Mouse (Mus musculus) limb, embryonic 10.5 days (tissue): ENCODE measurements at regions not wholly inside any gene's neighbourhood (a gene's known extent, or its start where the extent isn't known, plus 50 kb on each side); places are given as distances from the start of the nearest gene placed in this dataset.

ENCODE experiments used
- DNase-seq: peaks from one replicate; pipeline ENCODE4 v3.0.0-alpha.2; 2017; ENCODE audit warnings: low spot score
- H3K27ac ChIP-seq: fragments of 300-500 bp; sonication (generic); 2 replicates; pipeline ENCODE4 v1.5.1; 2016; ENCODE audit warnings: mild to moderate bottlenecking
- H3K27me3 ChIP-seq: fragments of 300-500 bp; sonication (generic); 2 replicates; pipeline ENCODE4 v1.6.1; 2016; ENCODE audit warnings: low read depth, mild to moderate bottlenecking; ENCODE audit not compliant: poor library complexity, severe bottlenecking
- H3K36me3 ChIP-seq: fragments of 300-500 bp; sonication (generic); 2 replicates; pipeline ENCODE4 v1.6.1; 2016; ENCODE audit warnings: mild to moderate bottlenecking, moderate library complexity
- H3K4me1 ChIP-seq: fragments of 300-500 bp; sonication (generic); 2 replicates; pipeline ENCODE4 v1.6.1; 2016
- H3K4me3 ChIP-seq: fragments of 300-500 bp; sonication (generic); 2 replicates; pipeline ENCODE4 v1.5.1; 2016; ENCODE audit warnings: mild to moderate bottlenecking, moderate library complexity
- H3K9me3 ChIP-seq: fragments of 300-500 bp; sonication (generic); replicated peaks from 2 replicates; pipeline ENCODE4 v1.6.1; 2016; ENCODE audit warnings: mild to moderate bottlenecking
- WGBS: fragments of 180-500 bp; shearing (Covaris S2); methylation state at CpG from one replicate; pipeline ENCODE4 v1.1.7; 2016; 5-methylcytosine and 5-hydroxymethylcytosine counted together

- no peak overlapping the region for H3K27ac ChIP-seq
- 87% methylated on average over 4 of the region's 4 CpGs for WGBS
These were observed 237.0 kb upstream of the Gm37988 start for GRCm38 (mm10) chr1:4570730-4571129.

DNA sequence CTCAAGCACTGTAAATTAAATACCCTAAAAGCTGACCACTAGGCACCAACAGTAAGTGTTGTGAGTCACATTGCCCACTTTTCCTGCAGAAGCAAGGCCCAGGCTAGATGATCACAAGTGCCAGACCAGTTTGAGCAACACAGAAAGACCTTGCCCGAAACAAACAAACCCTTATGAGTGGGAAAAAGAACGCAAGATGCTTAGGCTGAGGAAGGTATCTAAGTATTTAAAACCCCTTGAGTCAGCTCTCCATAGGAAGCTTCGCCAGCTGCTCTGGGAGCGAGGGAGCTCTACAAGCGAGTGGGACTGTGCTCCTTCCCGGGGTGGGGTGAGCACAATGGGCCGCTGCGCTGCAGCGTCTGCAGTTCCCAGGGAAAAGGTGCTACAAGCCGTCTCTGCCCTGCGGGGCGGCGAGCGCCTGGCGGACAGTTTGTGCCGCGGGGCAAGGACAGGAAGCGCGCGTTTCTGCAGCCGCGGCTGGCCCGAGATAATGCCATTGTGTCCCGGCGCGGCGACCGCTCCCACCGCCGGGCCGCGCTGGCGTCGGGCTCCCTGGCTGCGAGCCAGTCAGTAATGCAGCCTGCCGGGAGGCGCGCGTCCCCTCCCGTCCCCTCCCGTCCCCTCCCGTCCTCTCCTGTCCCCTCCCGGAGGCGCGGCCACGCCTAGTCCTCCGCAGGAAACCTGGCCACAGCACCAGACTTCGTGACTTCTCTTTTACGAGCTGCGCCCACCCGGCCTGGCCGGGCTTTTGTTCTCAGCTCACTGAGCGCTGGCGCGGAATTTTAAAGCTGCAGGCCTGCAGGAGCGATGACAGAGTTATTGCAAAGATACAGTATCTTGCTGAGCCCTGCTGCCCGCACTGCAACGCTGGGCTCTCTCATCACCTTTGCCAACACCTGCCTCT lies 236.1 kb upstream of the Gm37988 start:
- Histone ChIP-seq H3K4me3 (peak overlapping the region; percentile 65), H3K9me3 (no peaks in the 10 kb centered on the region), H3K36me3 (no peaks in the 10 kb centered on the region), H3K27ac (peak overlapping the region; percentile 97), H3K4me1 (peaks cover 14% of the 10 kb centered on the region), H3K27me3 (peaks cover 8% of the 10 kb centered on the region; the same call in 1 of the 2 replicates)
- DNase-seq, result peak; percentile 88
- 1% methylated on average over 50 of the region's 58 CpGs for WGBS

More at GRCm38 (mm10) chr1:4570730-4571129, 237.0 kb upstream of the Gm37988 start:
- H3K27me3 ChIP-seq, result peaks cover 8% of the 10 kb centered on the region; the same call in 1 of the 2 replicates
- no peak overlapping the region for H3K4me3 ChIP-seq
- no peaks in the 10 kb centered on the region for H3K9me3 ChIP-seq
- H3K4me1 ChIP-seq, result peaks cover 14% of the 10 kb centered on the region
- DNase-seq, result no peak
- no peaks in the 10 kb centered on the region for H3K36me3 ChIP-seq

DNA sequence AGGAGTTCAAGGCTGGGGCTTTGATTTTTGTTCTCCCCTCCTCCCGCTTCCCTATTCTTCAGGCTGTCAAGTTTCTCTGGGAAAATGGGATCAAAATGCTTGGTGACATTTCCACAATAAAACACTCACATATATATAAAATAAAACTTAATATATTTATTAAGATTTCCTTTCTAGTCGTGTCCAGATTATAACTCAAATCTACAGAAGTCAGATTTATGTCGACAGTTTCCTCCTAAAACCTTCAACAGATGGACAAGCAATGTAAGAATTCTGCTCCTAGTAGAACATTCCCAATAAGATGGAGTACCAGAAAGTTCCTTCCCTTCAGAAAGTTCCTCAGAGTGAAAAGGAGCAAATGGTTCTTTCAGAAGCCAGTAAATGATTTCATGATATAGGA lies 235.4 kb upstream of the Gm37988 start:
- no peak for DNase-seq
- peaks cover 8% of the 10 kb centered on the region; the same call in 1 of the 2 replicates for H3K27me3 ChIP-seq
- H3K9me3 ChIP-seq, result no peaks in the 10 kb centered on the region
- peak overlapping the region; percentile 65 for H3K4me3 ChIP-seq
- WGBS, result 35% methylated on average over 3 of the region's 3 CpGs
- no peaks in the 10 kb centered on the region for H3K36me3 ChIP-seq
- peaks cover 14% of the 10 kb centered on the region for H3K4me1 ChIP-seq
- H3K27ac ChIP-seq, result peak overlapping the region; percentile 97

DNA sequence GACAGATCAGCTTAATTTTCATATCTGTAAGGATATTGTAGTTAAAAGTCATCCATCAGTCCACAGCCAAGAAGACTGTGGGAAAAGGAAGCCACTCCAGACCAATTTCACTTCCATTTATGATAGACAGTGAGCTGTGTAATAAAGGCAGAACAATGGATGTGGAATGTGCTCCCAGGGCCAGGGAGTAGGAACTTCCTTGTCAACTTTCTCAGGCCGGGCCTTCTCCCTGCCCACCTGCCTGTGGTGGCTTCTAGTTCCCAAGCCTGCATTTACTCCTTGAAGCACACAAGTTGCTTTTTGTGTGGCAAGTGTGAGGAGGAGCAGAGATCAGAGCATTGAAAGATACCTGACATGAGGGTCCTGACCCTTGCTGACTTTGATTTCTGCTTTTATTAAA lies 233.6 kb upstream of the Gm37988 start:
- Histone ChIP-seq H3K4me3 (no peak overlapping the region), H3K36me3 (no peaks in the 10 kb centered on the region), H3K27me3 (peaks cover 8% of the 10 kb centered on the region; the same call in 1 of the 2 replicates), H3K9me3 (no peaks in the 10 kb centered on the region), H3K4me1 (peaks cover 14% of the 10 kb centered on the region), H3K27ac (no peak overlapping the region)
- no peak for DNase-seq
- WGBS, result 70% methylated on average over 1 of the region's 1 CpGs

- Histone ChIP-seq H3K36me3 (no peaks in the 10 kb centered on the region), H3K27me3 (peaks cover 8% of the 10 kb centered on the region; the same call in 1 of the 2 replicates), H3K27ac (no peak overlapping the region), H3K9me3 (no peaks in the 10 kb centered on the region), H3K4me3 (no peak overlapping the region), H3K4me1 (peaks cover 2% of the 10 kb centered on the region)
- 67% methylated on average over 1 of the region's 1 CpGs for WGBS
- no peak for DNase-seq
These were observed 230.7 kb upstream of the Gm37988 start for GRCm38 (mm10) chr1:4576957-4577356.

- Histone ChIP-seq H3K4me1 (no peaks in the 10 kb centered on the region), H3K27me3 (no peaks in the 10 kb centered on the region), H3K4me3 (no peak overlapping the region), H3K27ac (no peak overlapping the region), H3K9me3 (no peaks in the 10 kb centered on the region), H3K36me3 (no peaks in the 10 kb centered on the region)
- no peak for DNase-seq
These were observed 225.2 kb upstream of the Gm37988 start for GRCm38 (mm10) chr1:4582534-4582933.

DNA sequence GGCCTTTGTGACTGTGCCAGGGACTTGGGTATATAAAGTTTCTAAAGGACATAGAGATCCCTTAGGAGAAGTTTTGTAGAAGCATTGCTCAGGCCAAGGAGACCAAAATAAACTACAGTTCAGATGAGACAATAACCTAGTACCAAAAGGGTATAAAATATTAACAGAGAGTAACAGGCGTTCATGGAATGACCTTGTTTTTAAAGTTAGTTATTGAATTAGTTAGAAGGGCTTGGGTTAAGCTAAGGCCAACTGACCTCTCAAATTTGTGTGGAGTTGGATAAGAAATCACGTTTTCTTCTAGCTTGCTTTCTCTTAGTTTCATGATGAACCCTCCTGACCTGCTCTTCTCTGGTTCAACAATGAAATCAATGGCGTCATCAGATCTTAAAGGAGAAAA lies 209.8 kb upstream of the Gm37988 start:
- no peak overlapping the region for H3K27ac ChIP-seq
- H3K27me3 ChIP-seq, result no peaks in the 10 kb centered on the region
- DNase-seq, result no peak
- no peaks in the 10 kb centered on the region for H3K9me3 ChIP-seq
- H3K4me3 ChIP-seq, result no peak overlapping the region
- H3K4me1 ChIP-seq, result no peaks in the 10 kb centered on the region
- WGBS, result 82% methylated on average over 3 of the region's 3 CpGs
- H3K36me3 ChIP-seq, result no peaks in the 10 kb centered on the region

- H3K4me3 ChIP-seq, result no peak overlapping the region
- no peaks in the 10 kb centered on the region for H3K36me3 ChIP-seq
- H3K4me1 ChIP-seq, result no peaks in the 10 kb centered on the region
- DNase-seq, result no peak
- H3K27ac ChIP-seq, result no peak overlapping the region
- no peaks in the 10 kb centered on the region for H3K9me3 ChIP-seq
- H3K27me3 ChIP-seq, result no peaks in the 10 kb centered on the region
- 31% methylated on average over 3 of the region's 3 CpGs for WGBS
These were observed 209.3 kb upstream of the Gm37988 start for GRCm38 (mm10) chr1:4598425-4598824.

DNA sequence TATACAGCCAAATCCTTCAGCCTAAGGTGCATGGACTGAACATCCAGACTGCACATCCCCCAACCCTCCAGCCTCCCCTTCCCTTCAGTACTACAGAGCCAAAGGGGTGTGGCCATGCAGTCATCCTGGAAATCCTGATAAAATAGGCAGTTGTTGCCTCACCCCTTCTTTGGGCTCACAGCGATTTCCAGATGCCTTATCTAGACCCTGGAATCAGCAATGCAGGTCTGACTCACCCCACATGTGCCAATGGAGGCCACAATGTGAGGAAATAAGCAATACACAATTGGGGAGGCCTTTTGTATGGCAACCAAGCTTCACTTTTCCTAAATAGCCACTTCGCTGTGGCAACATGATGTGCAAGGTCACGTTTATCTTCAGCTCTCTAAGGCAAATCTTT lies 205.3 kb upstream of the Gm37988 start:
- WGBS, result 89% methylated on average over 3 of the region's 3 CpGs
- no peaks in the 10 kb centered on the region for H3K4me1 ChIP-seq
- no peaks in the 10 kb centered on the region for H3K27me3 ChIP-seq
- H3K4me3 ChIP-seq, result no peak overlapping the region
- no peak for DNase-seq
- no peaks in the 10 kb centered on the region for H3K36me3 ChIP-seq
- H3K9me3 ChIP-seq, result no peaks in the 10 kb centered on the region
- no peak overlapping the region for H3K27ac ChIP-seq

DNA sequence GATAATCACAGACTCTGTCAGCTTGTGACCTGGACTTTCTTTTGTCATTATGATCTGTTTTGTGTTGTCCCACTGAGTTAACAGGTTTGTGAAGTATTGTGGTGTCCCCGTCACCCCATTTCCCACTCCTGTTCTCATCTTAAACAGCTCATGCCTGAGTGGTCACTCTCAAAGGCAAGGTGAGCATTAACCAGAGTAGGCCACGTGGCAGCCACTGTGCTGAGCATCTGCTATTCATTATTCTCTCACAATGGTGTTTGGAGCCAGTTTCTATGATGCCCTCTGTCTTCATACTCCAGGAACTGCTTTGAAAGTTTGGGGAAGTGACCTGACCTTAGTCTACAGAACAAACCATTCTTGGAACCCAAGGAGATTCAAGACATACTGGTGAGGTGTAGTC lies 198.9 kb upstream of the Gm37988 start:
- DNase-seq, result peak; percentile 33
- no peaks in the 10 kb centered on the region for H3K9me3 ChIP-seq
- no peaks in the 10 kb centered on the region for H3K36me3 ChIP-seq
- no peaks in the 10 kb centered on the region for H3K27me3 ChIP-seq
- H3K4me1 ChIP-seq, result peaks cover 5% of the 10 kb centered on the region
- H3K27ac ChIP-seq, result no peak overlapping the region
- 52% methylated on average over 2 of the region's 2 CpGs for WGBS
- H3K4me3 ChIP-seq, result no peak overlapping the region

DNA sequence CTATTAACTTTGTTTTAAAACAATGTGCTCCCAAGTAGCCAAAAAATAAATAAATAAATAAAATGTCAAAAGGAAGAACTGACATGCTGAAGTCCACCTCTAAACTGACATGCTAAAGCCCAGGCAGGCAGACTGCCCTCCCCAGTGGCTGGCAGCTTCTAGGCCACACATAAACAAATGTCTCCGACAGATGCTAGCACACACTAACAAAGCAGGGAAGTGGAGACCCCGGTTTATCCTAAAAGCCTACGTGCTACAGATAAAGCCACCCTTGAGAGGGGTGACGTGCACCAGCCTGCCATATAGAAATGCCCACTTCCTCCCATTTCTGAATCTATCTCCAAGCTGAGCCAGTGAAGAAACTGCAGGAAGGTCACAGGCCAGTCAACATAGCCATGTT lies 194.4 kb upstream of the Gm37988 start:
- no peaks in the 10 kb centered on the region for H3K27me3 ChIP-seq
- no peak overlapping the region for H3K27ac ChIP-seq
- H3K4me3 ChIP-seq, result no peak overlapping the region
- H3K36me3 ChIP-seq, result no peaks in the 10 kb centered on the region
- H3K9me3 ChIP-seq, result no peaks in the 10 kb centered on the region
- peaks cover 5% of the 10 kb centered on the region for H3K4me1 ChIP-seq
- 56% methylated on average over 4 of the region's 4 CpGs for WGBS
- DNase-seq, result no peak

DNA sequence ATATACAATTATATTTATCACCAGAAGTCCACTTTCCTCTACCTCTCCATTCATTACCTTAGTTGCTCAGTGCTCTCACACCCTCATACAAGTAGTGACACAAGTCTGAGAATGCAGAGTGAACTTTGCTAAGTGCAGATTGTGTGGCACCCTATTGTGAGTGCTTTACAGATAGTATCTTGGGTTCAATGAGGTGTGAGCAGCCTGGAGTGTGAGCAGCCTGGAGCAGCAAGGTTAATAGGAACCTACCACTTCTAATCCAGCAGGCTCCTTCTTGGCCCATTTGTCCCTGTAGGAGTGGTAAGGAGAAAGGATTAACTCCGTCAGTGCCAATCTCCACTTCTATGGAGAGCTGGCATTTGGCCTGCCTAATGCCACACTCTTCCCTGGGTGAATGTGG lies 192.4 kb upstream of the Gm37988 start:
- H3K36me3 ChIP-seq, result no peaks in the 10 kb centered on the region
- H3K4me1 ChIP-seq, result no peaks in the 10 kb centered on the region
- no peak for DNase-seq
- H3K4me3 ChIP-seq, result no peak overlapping the region
- H3K27me3 ChIP-seq, result no peaks in the 10 kb centered on the region
- WGBS, result 80% methylated on average over 1 of the region's 1 CpGs
- no peaks in the 10 kb centered on the region for H3K9me3 ChIP-seq
- H3K27ac ChIP-seq, result no peak overlapping the region

- 91% methylated on average over 10 of the region's 10 CpGs for WGBS
- H3K4me1 ChIP-seq, result no peaks in the 10 kb centered on the region
- no peak overlapping the region for H3K4me3 ChIP-seq
- H3K27ac ChIP-seq, result no peak overlapping the region
- no peak for DNase-seq
- no peaks in the 10 kb centered on the region for H3K27me3 ChIP-seq
- no peaks in the 10 kb centered on the region for H3K9me3 ChIP-seq
- no peaks in the 10 kb centered on the region for H3K36me3 ChIP-seq
These were observed 190.2 kb upstream of the Gm37988 start for GRCm38 (mm10) chr1:4617479-4617878.
